Mouse (Mus musculus) heart, postnatal 25 days (tissue): Measurements from ENCODE around the gene Fndc5. TPM values are rescaled to one million over a fixed set of nuclear protein-coding genes. Genes with fewer than 3 reads are reported as not detected.

Experiments
- total RNA-seq, 2 experiments: library from RNA; stranded (reverse); gene quantifications; 2 replicates each; pipeline ENCODE4 v1.2.3; 2021

Fndc5 gene
- total RNA-seq, 2 experiments from 2014 or later, result 325 TPM

Other genes with a start within 250 kb of the Fndc5 start
- gene Azin2, start 174.6 kb upstream of the Fndc5 start, total RNA-seq, result 1 to 10 TPM; 2.1 to 3.2 TPM
- gene Ak2, start 145.0 kb upstream of the Fndc5 start, total RNA-seq, result 10 to 100 TPM; 72.9 to 73.9 TPM
- gene Rnf19b, start 78.7 kb upstream of the Fndc5 start, total RNA-seq, result 10 to 100 TPM; 21.8 to 21.9 TPM
- gene Tmem54, start 31.5 kb upstream of the Fndc5 start, total RNA-seq, result not detected
- not detected for gene Hpca, start 15.0 kb upstream of the Fndc5 start, total RNA-seq
- gene S100pbp, start 52.7 kb downstream of the Fndc5 start, total RNA-seq, result 10 to 100 TPM; 12.9 to 14.1 TPM
- gene Yars, start 52.8 kb downstream of the Fndc5 start, total RNA-seq, result 10 to 100 TPM; 26.9 to 30.0 TPM
- gene C77080, start 124.4 kb downstream of the Fndc5 start, total RNA-seq, result 1 to 10 TPM; 3.3 to 6.1 TPM
- 10 to 100 TPM; 15.5 to 16.3 TPM for gene Sync, start 150.6 kb downstream of the Fndc5 start, total RNA-seq
- gene Rbbp4, start 198.4 kb downstream of the Fndc5 start, total RNA-seq, result 10 to 100 TPM; 77.5 to 84.0 TPM
- gene Zbtb8os, start 198.7 kb downstream of the Fndc5 start, total RNA-seq, result 10 to 100 TPM; 18.6 to 22.7 TPM
- 1 to 10 TPM; 3.5 to 3.7 TPM for gene Zbtb8a, start 241.1 kb downstream of the Fndc5 start, total RNA-seq